Mouse (Mus musculus) E14TG2a.4 (cell line): ENCODE measurements at regions not wholly inside any gene's neighbourhood (a gene's known extent, or its start where the extent isn't known, plus 50 kb on each side); places are given as distances from the start of the nearest gene placed in this dataset.

Experiments used
- CTCF ChIP-seq: conservative IDR thresholded peaks from 2 replicates; pipeline ENCODE4 v1.5.1; 2014; ENCODE audit warnings: low read length
- POU5F1 ChIP-seq: IDR thresholded peaks from 2 replicates; pipeline ENCODE4 v1.6.1; 2014; ENCODE audit warnings: low read length, borderline replicate concordance

DNA sequence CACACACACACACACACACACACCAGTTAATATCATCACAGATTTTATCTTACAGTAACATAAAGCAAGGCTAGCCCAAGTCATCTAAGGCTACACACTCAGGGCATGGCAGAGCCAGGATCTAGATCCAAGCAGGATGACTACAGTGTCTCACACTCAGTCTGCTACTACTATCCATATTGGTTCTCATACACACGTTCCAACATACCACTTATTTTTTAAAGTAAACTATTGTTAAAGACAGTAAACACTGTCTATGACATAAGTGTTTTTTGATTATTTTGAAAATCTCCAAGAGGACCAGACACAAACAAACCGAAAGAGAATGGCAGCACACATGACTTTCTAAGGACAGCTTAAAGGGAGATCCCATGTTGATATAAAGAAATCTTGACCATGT lies 306.3 kb downstream of the Gm11361 start:
- TF ChIP-seq CTCF (no peak), POU5F1 (no peak)
